Mouse (Mus musculus): ENCODE data around the gene Olfr1466. TPM values are rescaled to one million over a fixed set of nuclear protein-coding genes. Genes with fewer than 3 reads are reported as not detected.

Gene Olfr1466
- not detected in 2 replicates for polyA plus RNA-seq (2016; fragmentation: Nextera tagmentation; extraction: Ambion mirVana)

DNA sequence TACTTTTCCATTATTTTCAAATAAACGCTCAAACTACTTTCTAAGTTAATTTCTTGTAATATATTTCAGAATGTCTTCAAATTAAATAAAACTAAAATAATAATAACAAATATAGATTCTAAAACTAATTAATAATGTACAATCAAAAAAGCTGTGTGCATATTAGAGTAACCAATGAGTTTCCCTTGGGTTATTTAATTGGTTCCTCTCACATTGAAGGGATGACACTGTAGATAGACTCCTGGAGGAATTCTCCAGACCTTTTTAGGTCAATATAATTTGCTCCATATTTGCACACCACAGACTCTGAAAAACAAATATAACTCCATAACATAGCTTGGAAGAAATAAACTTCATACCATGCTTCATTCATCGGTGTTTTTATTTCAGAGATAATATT lies at the start of gene Olfr1466:
Gene Olfr1466 (plus strand): TSS at position 301 of the 400 bp plus-strand sequence.
- H3K4me1 ChIP-seq (replicated peaks) = no peaks in the 10 kb centered on the region
- no peaks in the 10 kb centered on the region for H3K27me3 ChIP-seq (ENCODE audit: insufficient read depth, poor library complexity, severe bottlenecking)
- H3K9me3 ChIP-seq = peaks cover 22% of the 10 kb centered on the region
- no peak within 1 kb of the TSS for H3K4me3 ChIP-seq
- no peaks in the 10 kb centered on the region for H3K36me3 ChIP-seq
- no peak for DNase-seq (ENCODE audit: low spot score)
- no peak within 1 kb of the TSS for H3K27ac ChIP-seq
- 95% methylated on average over 2 of the region's 2 CpGs for WGBS

DNA sequence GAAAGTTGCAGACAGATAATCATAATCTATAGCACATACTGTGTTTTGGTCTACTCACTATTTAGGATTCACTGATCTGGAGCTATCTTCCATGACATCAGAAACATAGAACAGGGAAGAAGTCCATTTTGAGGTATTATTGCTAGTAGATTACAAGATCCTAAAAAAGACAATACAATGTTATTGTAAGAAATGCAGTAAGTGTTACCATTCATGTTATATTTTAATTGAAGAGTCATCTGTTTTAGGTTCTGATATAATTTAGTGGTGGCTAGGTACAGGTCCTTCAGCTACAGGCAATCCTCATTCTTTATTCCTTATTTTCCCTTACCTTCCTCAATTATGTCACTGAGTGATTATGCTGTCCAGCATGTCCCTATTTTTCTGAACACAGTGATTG lies 23.2 kb upstream of the Olfr1466 start, which contains the start of gene Olfr1465:
Gene Olfr1465 (minus strand): TSS at position 101 of the 400 bp plus-strand sequence.
- Histone ChIP-seq H3K4me1 (replicated peaks) (no peaks in the 10 kb centered on the region), H3K36me3 (no peaks in the 10 kb centered on the region), H3K27ac (no peak within 1 kb of the TSS), H3K4me3 (no peak within 1 kb of the TSS), H3K27me3 (ENCODE audit: insufficient read depth, poor library complexity, severe bottlenecking) (no peaks in the 10 kb centered on the region), H3K9me3 (peaks cover 26% of the 10 kb centered on the region)
- no peak for DNase-seq (ENCODE audit: low spot score)

DNA sequence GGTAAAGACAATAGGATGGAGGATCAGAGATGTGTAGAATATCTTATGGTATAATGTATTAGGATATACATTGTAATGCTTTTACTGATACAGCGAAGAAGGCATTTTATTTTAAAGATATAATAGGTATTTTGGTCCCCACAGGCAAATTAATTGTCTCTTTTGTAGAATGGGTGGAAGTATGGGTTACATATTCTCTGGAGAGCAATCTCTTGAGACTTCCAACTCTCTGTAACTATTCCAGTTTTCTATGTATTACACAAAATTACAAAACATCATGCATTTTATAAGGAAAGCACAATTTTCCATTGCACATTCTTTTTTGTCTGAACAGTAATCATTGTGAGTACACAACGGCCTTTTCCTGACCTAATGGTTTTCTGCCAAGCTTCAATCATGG lies 23.3 kb downstream of the Olfr1466 start, which contains the start of gene Olfr1467:
Gene Olfr1467 (plus strand): TSS at position 301 of the 400 bp plus-strand sequence.
- H3K27me3 ChIP-seq (ENCODE audit: insufficient read depth, poor library complexity, severe bottlenecking) = no peaks in the 10 kb centered on the region
- H3K4me3 ChIP-seq = no peak within 1 kb of the TSS
- no peak for DNase-seq (ENCODE audit: low spot score)
- no peaks in the 10 kb centered on the region for H3K36me3 ChIP-seq
- H3K9me3 ChIP-seq = peaks cover 31% of the 10 kb centered on the region
- WGBS = 83% methylated on average over 2 of the region's 2 CpGs
- no peak within 1 kb of the TSS for H3K27ac ChIP-seq
- H3K4me1 ChIP-seq (replicated peaks) = no peaks in the 10 kb centered on the region

Other genes with a start within 250 kb of the Olfr1466 start
- gene Olfr1457, start 241.0 kb upstream of the Olfr1466 start, polyA plus RNA-seq (2016; fragmentation: Nextera tagmentation; extraction: Ambion mirVana) = not detected in 2 replicates
- gene Olfr1458, start 232.1 kb upstream of the Olfr1466 start, polyA plus RNA-seq (2016; fragmentation: Nextera tagmentation; extraction: Ambion mirVana) = not detected in 2 replicates
- gene Olfr1459, start 189.3 kb upstream of the Olfr1466 start, polyA plus RNA-seq (2016; fragmentation: Nextera tagmentation; extraction: Ambion mirVana) = not detected in 2 replicates
- not detected in 2 replicates for gene Olfr1461, start 175.9 kb upstream of the Olfr1466 start, polyA plus RNA-seq (2016; fragmentation: Nextera tagmentation; extraction: Ambion mirVana)
- not detected in 2 replicates for gene Olfr1462, start 153.1 kb upstream of the Olfr1466 start, polyA plus RNA-seq (2016; fragmentation: Nextera tagmentation; extraction: Ambion mirVana)
- gene Olfr1463, start 107.5 kb upstream of the Olfr1466 start, polyA plus RNA-seq (2016; fragmentation: Nextera tagmentation; extraction: Ambion mirVana) = not detected in 2 replicates
- not detected in 2 replicates for gene Olfr1465, start 23.3 kb upstream of the Olfr1466 start, polyA plus RNA-seq (2016; fragmentation: Nextera tagmentation; extraction: Ambion mirVana)
- gene Olfr1467, start 23.4 kb downstream of the Olfr1466 start, polyA plus RNA-seq (2016; fragmentation: Nextera tagmentation; extraction: Ambion mirVana) = not detected in 2 replicates
- gene Olfr1469, start 69.0 kb downstream of the Olfr1466 start, polyA plus RNA-seq (2016; fragmentation: Nextera tagmentation; extraction: Ambion mirVana) = not detected in 2 replicates
- not detected in 2 replicates for gene Olfr1471, start 104.5 kb downstream of the Olfr1466 start, polyA plus RNA-seq (2016; fragmentation: Nextera tagmentation; extraction: Ambion mirVana)
- gene Olfr1472, start 117.2 kb downstream of the Olfr1466 start, polyA plus RNA-seq (2016; fragmentation: Nextera tagmentation; extraction: Ambion mirVana) = not detected in 2 replicates
- gene Olfr1474, start 130.7 kb downstream of the Olfr1466 start, polyA plus RNA-seq (2016; fragmentation: Nextera tagmentation; extraction: Ambion mirVana) = not detected in 2 replicates
- not detected in 2 replicates for gene Olfr1475, start 141.3 kb downstream of the Olfr1466 start, polyA plus RNA-seq (2016; fragmentation: Nextera tagmentation; extraction: Ambion mirVana)
- gene Olfr1477, start 161.7 kb downstream of the Olfr1466 start, polyA plus RNA-seq (2016; fragmentation: Nextera tagmentation; extraction: Ambion mirVana) = not detected in 2 replicates
- gene Olfr1480, start 189.1 kb downstream of the Olfr1466 start, polyA plus RNA-seq (2016; fragmentation: Nextera tagmentation; extraction: Ambion mirVana) = not detected in 2 replicates
- gene Olfr1484, start 244.6 kb downstream of the Olfr1466 start, polyA plus RNA-seq (2016; fragmentation: Nextera tagmentation; extraction: Ambion mirVana) = not detected in 2 replicates

All from hindbrain, embryonic 10.5 days (tissue).